Mouse (Mus musculus) heart, embryonic 15.5 days (tissue): ENCODE measurements around the gene Cgas. TPM values are rescaled to one million over a fixed set of nuclear protein-coding genes. Genes with fewer than 3 reads are reported as not detected.
A peak's percentile ranks its signal among the peaks of the same experiment; 100 is the strongest.
"Not testable (repeated sequence)": the region's sequence is repeated elsewhere in the genome, so short reads cannot be mapped to it uniquely, and the experiment has no call there.

Experiments used
- ATAC-seq: fragments of 200-750 bp; cut with Nextera tagmentation; replicated peaks from 2 replicates; pipeline ENCODE4 v1.8.0; 2017; ENCODE audit warnings: low read depth, moderate TSS enrichment; ENCODE audit not compliant: insufficient number of reproducible peaks, insufficient read depth, low FRiP score
- H3K27ac ChIP-seq: fragments of 300-500 bp; sonication (generic); 2 replicates; pipeline ENCODE4 v1.5.1; 2015; ENCODE audit warnings: mild to moderate bottlenecking, inconsistent platforms
- H3K27me3 ChIP-seq: fragments of 300-500 bp; sonication (generic); 2 replicates; pipeline ENCODE4 v1.6.1; 2015; ENCODE audit warnings: inconsistent platforms
- H3K36me3 ChIP-seq: fragments of 300-500 bp; sonication (generic); 2 replicates; pipeline ENCODE4 v1.6.1; 2015; ENCODE audit warnings: mild to moderate bottlenecking, inconsistent platforms
- H3K4me1 ChIP-seq: fragments of 300-500 bp; sonication (generic); replicated peaks from 2 replicates; pipeline ENCODE4 v1.6.1; 2015; ENCODE audit warnings: inconsistent platforms
- H3K4me2 ChIP-seq: fragments of 300-500 bp; sonication (generic); 2 replicates; pipeline ENCODE4 v1.6.1; 2015; ENCODE audit warnings: inconsistent platforms, mild to moderate bottlenecking, moderate library complexity
- H3K4me3 ChIP-seq: fragments of 300-500 bp; sonication (generic); 2 replicates; pipeline ENCODE4 v1.5.1; 2015; ENCODE audit warnings: mild to moderate bottlenecking, inconsistent platforms
- H3K9ac ChIP-seq: fragments of 300-500 bp; sonication (generic); 2 replicates; pipeline ENCODE4 v1.6.1; 2015; ENCODE audit warnings: mild to moderate bottlenecking, inconsistent platforms
- H3K9me3 ChIP-seq: fragments of 300-500 bp; sonication (generic); replicated peaks from 2 replicates; pipeline ENCODE4 v1.6.1; 2016; ENCODE audit warnings: inconsistent platforms
- WGBS: fragments of 180-500 bp; shearing (Covaris S2); methylation state at CpG from one replicate; pipeline ENCODE4 v1.1.7; 2015; ENCODE audit warnings: mixed read lengths; 5-methylcytosine and 5-hydroxymethylcytosine counted together
- polyA plus RNA-seq: library from polyadenylated mRNA; unstranded; fragments of >200 nt; fragmentation: Nextera tagmentation; extraction: Ambion mirVana; gene quantifications from 2 replicates; pipeline ENCODE4 v1.2.1, GENCODE M21; 2015

The Cgas gene
- polyA plus RNA-seq, 1 experiment from 2014 or later, result 0.97 TPM

DNA sequence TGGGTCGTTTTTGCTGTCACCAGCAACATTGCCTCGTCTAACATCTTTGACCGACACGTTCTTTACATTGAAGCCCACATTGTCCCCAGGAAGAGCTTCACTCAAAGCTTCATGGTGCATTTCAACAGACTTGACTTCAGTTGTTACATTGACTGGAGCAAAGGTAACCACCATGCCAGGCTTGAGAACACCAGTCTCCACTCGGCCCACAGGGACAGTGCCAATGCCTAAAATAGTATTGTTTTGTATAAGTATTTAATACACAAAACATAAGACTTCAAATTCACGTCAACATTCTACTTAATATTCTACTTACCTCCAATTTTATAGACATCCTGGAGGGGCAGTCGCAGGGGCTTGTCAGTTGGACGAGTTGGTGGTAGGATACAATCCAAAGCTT, 36.3 kb upstream of the Cgas start:
- Histone ChIP-seq H3K27ac (peak overlapping the region; percentile 33; the same call in 1 of the 2 replicates), H3K4me1 (peaks cover 20% of the 10 kb centered on the region), H3K4me3 (peak overlapping the region; percentile 90), H3K9ac (0 out of 2 replicates have a peak overlapping the region, but pooled peaks have one; percentile 31), H3K36me3 (peaks cover 39% of the 10 kb centered on the region), H3K4me2 (peak overlapping the region; percentile 67)
- not testable (repeated sequence) for H3K27me3 ChIP-seq, H3K9me3 ChIP-seq, ATAC-seq
- 19% methylated on average over 8 of the region's 8 CpGs for WGBS

DNA sequence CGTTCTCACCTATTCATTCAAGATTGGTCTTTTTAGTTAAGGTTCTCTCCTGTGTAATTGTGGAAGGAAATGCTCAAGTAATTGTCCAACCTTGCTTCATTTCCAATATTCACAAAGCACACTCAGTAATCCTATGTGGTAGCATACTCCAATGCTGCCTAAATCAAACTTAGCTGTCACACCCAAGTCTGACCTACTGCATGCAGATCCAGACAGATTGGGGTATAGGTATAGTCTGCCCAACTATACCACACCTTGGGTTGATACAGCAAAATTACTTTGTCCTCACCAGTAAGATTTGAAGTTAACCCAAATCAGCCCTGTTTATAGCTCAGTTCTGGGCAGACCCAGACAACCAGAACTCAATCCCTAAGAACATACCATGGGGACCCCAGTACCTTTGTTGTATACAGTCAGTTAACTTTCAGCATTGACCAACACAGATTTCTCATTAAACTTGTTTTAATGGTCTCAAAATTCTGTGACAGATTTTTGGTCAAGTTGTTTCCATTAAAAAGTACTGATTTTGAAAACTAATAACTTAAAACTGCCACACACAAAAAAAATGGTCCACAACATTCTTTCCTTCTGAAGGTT, 35.1 kb upstream of the Cgas start:
- Histone ChIP-seq H3K4me1 (peaks cover 20% of the 10 kb centered on the region), H3K36me3 (peaks cover 47% of the 10 kb centered on the region), H3K27ac (peak overlapping the region; percentile 51)
- not testable (repeated sequence) for H3K4me3 ChIP-seq, H3K4me2 ChIP-seq, H3K9me3 ChIP-seq, ATAC-seq, H3K27me3 ChIP-seq, H3K9ac ChIP-seq
- 70% methylated on average over 1 of the region's 1 CpGs for WGBS

DNA sequence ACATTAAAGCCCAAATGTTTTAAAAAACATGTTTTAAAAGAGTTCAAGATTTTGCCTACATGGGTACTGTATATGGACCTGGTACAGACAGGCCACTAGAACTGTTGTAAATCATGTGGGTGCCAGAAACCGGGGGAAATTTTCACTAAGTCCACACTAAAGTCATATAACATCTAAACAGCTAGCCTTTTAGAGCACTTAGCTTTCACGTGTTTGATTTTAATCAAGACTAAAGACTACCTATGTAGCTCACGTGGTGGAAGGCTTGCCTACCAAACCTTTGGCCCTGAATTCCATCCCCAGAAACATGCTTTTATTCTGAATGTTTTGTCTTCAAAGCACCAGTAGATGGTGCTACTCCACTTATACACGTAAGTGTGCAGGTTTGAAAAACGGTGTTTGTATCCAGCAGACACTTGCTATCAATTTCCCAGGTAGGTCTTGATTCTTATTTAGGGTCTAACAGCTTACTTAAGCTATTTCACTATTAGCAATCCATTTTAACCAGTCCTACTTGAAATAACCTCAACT, 34.0 kb upstream of the Cgas start:
- H3K27ac ChIP-seq, result peak overlapping the region; percentile 51
- H3K36me3 ChIP-seq, result peaks cover 47% of the 10 kb centered on the region
- WGBS, result 9% methylated on average over 5 of the region's 5 CpGs
- no peak for ATAC-seq
- H3K4me3 ChIP-seq, result no peak overlapping the region
- no peaks in the 10 kb centered on the region for H3K27me3 ChIP-seq
- H3K4me1 ChIP-seq, result peaks cover 14% of the 10 kb centered on the region
- no peak overlapping the region for H3K4me2 ChIP-seq
- no peak overlapping the region for H3K9ac ChIP-seq
- no peaks in the 10 kb centered on the region for H3K9me3 ChIP-seq

DNA sequence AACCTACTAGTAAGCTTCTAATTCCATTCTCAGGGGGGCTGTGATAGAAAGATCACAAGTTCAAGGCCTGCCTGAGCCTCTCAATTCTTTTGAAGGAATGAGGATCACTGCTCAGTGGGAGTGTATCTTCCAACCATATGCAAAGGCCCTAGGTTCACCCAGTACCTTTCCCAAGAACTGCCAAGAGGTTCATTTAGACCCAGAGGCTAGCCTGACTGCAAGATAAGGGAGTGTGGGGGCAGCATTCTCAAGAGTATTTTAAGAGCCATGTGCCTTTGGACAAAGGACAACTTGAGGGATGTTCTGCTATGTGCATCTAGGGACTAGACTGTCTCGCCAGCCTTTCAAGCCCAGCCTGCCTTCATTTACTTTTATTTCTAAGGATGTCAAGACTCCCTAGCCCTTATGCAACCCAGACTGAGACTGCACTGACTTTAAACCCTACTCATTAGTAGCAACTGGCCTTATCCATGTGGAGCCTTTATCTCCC, 33.5 kb upstream of the Cgas start:
- no peak overlapping the region for H3K9ac ChIP-seq
- H3K27ac ChIP-seq, result peak overlapping the region; percentile 51
- peaks cover 14% of the 10 kb centered on the region for H3K4me1 ChIP-seq
- no peaks in the 10 kb centered on the region for H3K27me3 ChIP-seq
- no peak overlapping the region for H3K4me2 ChIP-seq
- ATAC-seq, result no peak
- no peak overlapping the region for H3K4me3 ChIP-seq
- peaks cover 47% of the 10 kb centered on the region for H3K36me3 ChIP-seq
- H3K9me3 ChIP-seq, result no peaks in the 10 kb centered on the region
- 18% methylated on average over 1 of the region's 1 CpGs for WGBS

DNA sequence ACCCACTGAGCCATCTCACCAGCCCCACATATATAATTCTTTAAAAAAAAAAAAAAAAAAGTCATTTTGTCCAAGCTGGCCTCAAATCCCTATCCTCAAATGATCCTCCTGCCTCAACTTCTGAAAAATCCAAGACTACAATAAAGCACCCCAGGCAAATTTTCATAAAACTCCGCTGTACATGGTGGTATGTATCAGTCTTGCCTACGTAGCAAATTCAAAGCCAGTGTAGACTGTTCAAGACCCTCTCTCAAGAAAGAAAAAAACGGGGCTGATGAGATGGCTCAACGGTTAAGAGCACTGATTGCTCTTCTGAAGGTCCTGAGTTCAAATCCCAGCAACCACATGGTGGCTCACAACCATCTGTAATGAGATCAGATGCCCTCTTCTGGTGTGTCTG, 32.8 kb upstream of the Cgas start:
- H3K27ac ChIP-seq, result no peak overlapping the region
- 86% methylated on average over 4 of the region's 4 CpGs for WGBS
- no peaks in the 10 kb centered on the region for H3K9me3 ChIP-seq
- H3K36me3 ChIP-seq, result peaks cover 48% of the 10 kb centered on the region
- H3K4me3 ChIP-seq, result no peak overlapping the region
- H3K4me2 ChIP-seq, result no peak overlapping the region
- ATAC-seq, result no peak
- H3K9ac ChIP-seq, result no peak overlapping the region
- H3K4me1 ChIP-seq, result peaks cover 14% of the 10 kb centered on the region
- no peaks in the 10 kb centered on the region for H3K27me3 ChIP-seq

DNA sequence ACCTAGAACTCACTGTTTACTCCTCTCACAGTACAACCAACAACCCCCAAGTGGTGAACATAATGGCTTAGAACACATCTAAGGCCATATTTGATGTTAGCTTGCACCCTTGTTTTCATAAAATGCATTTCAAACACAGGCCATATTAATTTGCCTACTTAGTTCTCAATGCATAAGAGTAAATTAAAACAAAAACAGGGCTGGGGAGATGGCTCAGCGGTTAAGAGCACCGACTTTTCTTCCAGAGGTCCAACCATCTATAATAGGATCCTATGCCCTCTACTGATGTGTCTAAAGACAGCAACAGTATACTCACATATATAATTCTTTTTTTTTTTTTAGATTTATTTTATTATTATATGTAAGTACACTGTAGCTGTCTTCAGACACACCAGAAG, 32.3 kb upstream of the Cgas start:
- no peak for ATAC-seq
- peaks cover 53% of the 10 kb centered on the region for H3K36me3 ChIP-seq
- H3K27me3 ChIP-seq, result no peaks in the 10 kb centered on the region
- WGBS, result 88% methylated on average over 2 of the region's 2 CpGs
- no peaks in the 10 kb centered on the region for H3K9me3 ChIP-seq
- peaks cover 14% of the 10 kb centered on the region for H3K4me1 ChIP-seq
- H3K27ac ChIP-seq, result no peak overlapping the region
- H3K4me2 ChIP-seq, result no peak overlapping the region
- H3K9ac ChIP-seq, result no peak overlapping the region
- H3K4me3 ChIP-seq, result no peak overlapping the region

DNA sequence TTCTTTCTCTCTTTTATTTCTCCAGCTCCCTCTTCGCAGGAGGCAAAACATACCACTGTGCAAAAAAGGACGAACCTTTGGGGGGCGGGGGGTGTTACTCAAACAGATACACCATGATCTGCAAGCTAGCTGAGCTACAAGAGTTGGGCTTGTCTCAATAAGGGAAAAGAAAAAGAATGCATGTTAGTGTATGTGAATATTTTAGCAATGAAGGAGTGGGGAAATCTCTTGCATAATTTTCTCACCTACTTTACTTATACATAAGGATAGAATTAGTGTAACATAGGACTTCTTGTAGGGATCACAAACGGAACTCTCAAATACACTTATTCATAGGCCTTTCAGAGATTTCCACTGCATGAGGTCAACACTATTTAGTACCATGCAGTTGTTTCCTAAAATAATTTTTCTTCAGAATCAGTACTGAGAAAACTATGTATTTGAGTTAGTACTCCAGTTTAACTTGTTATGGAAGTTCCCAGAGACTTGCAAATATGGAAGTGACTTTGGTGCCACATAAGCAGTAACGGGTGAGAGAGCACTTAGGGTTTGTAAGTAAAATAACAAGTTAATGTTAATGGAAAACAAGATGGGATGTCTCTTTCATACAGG, 31.8 kb upstream of the Cgas start:
- no peak overlapping the region for H3K9ac ChIP-seq
- no peaks in the 10 kb centered on the region for H3K9me3 ChIP-seq
- ATAC-seq, result no peak
- H3K27me3 ChIP-seq, result no peaks in the 10 kb centered on the region
- no peak overlapping the region for H3K4me3 ChIP-seq
- H3K4me1 ChIP-seq, result peaks cover 14% of the 10 kb centered on the region
- WGBS, result 80% methylated on average over 5 of the region's 5 CpGs
- peaks cover 54% of the 10 kb centered on the region for H3K36me3 ChIP-seq
- no peak overlapping the region for H3K27ac ChIP-seq
- H3K4me2 ChIP-seq, result no peak overlapping the region

DNA sequence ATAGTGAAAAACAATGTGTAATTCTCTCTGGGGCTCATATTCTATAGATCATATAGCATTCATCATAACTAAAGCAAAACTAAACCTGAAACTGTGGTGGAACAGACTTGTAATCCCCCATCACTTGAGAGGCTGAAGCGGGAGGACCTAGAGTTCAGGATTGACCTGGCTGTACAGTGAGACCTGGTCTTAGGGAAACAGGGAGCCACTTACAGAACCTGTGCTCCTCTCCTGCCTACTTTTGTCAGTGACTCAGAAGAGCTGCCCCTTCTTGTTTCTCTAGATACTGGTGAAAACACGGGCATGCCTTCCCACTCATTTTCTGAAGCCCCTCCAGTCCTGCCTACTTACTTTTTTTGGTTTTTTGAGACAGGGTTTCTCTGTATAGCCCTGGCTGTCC, 31.2 kb upstream of the Cgas start:
- Histone ChIP-seq H3K9ac (no peak overlapping the region), H3K27me3 (no peaks in the 10 kb centered on the region), H3K4me2 (no peak overlapping the region), H3K9me3 (no peaks in the 10 kb centered on the region), H3K27ac (no peak overlapping the region), H3K4me1 (peaks cover 10% of the 10 kb centered on the region), H3K36me3 (peaks cover 54% of the 10 kb centered on the region), H3K4me3 (no peak overlapping the region)
- ATAC-seq, result no peak
- WGBS, result 80% methylated on average over 2 of the region's 2 CpGs

DNA sequence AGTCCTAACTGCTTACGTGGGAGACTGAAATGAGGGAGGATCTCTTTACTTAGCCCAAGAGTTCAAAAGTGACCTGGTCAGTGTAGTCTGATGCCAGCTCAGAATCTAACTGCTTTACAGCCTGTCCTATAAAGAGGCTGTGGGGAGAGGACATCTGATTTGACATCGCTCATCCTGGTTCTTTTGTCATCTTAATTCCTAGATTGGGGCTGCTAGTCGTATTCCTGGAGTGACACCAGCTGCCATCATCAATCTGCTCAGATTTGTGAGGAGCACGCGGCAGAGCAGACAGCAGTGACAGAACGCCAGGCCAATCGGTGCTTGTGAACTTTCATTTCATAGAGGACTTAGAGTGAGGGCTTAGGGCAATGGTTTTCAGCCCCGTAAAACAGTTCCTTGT, 30.6 kb upstream of the Cgas start:
- Histone ChIP-seq H3K4me3 (no peak overlapping the region), H3K27me3 (no peaks in the 10 kb centered on the region), H3K9ac (no peak overlapping the region), H3K4me2 (no peak overlapping the region), H3K9me3 (no peaks in the 10 kb centered on the region), H3K4me1 (peaks cover 5% of the 10 kb centered on the region; the same call in 1 of the 2 replicates), H3K36me3 (peaks cover 55% of the 10 kb centered on the region), H3K27ac (no peak overlapping the region)
- ATAC-seq, result no peak
- WGBS, result 85% methylated on average over 8 of the region's 8 CpGs

DNA sequence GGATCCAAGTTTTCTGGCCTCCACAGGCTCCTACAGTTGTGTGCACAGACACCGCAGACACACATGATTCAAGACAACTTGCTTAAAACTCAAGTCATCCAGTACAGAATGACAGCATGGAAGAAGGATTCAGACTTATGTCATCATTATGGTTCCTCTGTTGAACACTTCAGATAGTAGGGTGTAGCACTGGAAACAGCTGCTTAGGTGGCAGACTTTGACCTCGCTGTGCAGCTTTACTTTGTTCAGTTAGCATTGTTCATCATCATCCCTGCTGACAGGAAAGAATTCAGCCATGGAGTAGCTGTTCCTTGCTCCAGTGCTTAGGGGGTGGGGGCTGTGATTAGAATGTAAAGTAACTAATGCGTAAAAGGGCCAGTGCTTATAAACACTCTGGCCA, 22.7 kb upstream of the Cgas start:
- no peak for ATAC-seq
- H3K9me3 ChIP-seq, result no peaks in the 10 kb centered on the region
- H3K4me3 ChIP-seq, result no peak overlapping the region
- H3K4me2 ChIP-seq, result no peak overlapping the region
- no peaks in the 10 kb centered on the region for H3K27me3 ChIP-seq
- no peak overlapping the region for H3K9ac ChIP-seq
- peaks cover 75% of the 10 kb centered on the region for H3K36me3 ChIP-seq
- H3K27ac ChIP-seq, result no peak overlapping the region
- H3K4me1 ChIP-seq, result no peaks in the 10 kb centered on the region
- 76% methylated on average over 3 of the region's 3 CpGs for WGBS

DNA sequence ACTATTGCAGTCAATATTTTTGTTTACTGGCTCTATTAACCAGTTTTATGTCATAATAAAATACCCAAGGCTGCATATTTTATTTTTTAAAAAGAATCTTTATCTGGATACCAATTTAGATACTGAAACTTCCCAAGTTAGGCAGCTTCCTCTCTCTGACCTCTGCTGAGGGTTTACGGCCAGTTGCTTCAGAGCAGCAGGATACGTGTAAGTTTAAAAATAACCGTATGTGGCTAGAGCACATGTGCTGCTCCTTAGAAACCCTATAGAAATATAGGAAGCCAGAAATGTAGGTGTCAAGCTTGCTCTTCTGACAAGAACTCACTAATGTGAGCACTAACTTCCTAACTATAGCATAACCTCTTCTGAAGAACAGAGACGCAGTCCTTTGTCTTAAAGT, 20.3 kb upstream of the Cgas start:
- ATAC-seq, result no peak
- no peak overlapping the region for H3K4me3 ChIP-seq
- H3K4me1 ChIP-seq, result no peaks in the 10 kb centered on the region
- peaks cover 75% of the 10 kb centered on the region for H3K36me3 ChIP-seq
- no peak overlapping the region for H3K9ac ChIP-seq
- no peaks in the 10 kb centered on the region for H3K9me3 ChIP-seq
- H3K4me2 ChIP-seq, result no peak overlapping the region
- H3K27ac ChIP-seq, result no peak overlapping the region
- 69% methylated on average over 4 of the region's 4 CpGs for WGBS
- H3K27me3 ChIP-seq, result no peaks in the 10 kb centered on the region

DNA sequence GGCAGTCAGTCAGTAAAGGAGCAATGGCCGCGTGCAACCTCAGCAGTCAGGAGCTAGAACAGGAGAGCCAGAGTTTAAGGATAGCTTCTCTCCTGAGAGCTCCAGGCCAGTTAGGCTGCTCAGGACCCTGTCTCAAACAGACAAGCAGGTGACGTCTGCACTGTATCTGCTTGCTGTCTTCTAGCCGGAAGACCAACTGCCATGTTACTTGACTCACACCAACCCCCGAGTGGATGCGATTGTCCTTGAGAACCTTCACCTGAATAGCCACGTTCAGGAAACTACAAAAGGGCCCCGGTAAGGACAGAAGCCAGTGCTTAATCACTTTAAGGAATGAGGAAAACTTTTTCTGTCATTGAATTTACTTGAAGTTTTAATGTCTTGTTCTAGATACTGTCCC, 14.0 kb upstream of the Cgas start:
- no peak overlapping the region for H3K27ac ChIP-seq
- no peaks in the 10 kb centered on the region for H3K9me3 ChIP-seq
- H3K4me1 ChIP-seq, result no peaks in the 10 kb centered on the region
- peaks cover 67% of the 10 kb centered on the region for H3K36me3 ChIP-seq
- H3K9ac ChIP-seq, result no peak overlapping the region
- no peak overlapping the region for H3K4me2 ChIP-seq
- no peaks in the 10 kb centered on the region for H3K27me3 ChIP-seq
- no peak for ATAC-seq
- WGBS, result 84% methylated on average over 8 of the region's 8 CpGs
- no peak overlapping the region for H3K4me3 ChIP-seq
